Mouse (Mus musculus) skeletal muscle tissue, postnatal 0 days (tissue): ENCODE data around the gene S1pr5. TPM values are rescaled to one million over a fixed set of nuclear protein-coding genes. Genes with fewer than 3 reads are reported as not detected.

ENCODE experiments used
- polyA plus RNA-seq: library from polyadenylated mRNA; unstranded; fragments of >200 nt; fragmentation: Nextera tagmentation; extraction: Ambion mirVana; gene quantifications from 2 replicates; pipeline ENCODE4 v1.2.1, GENCODE M21; 2015

The S1pr5 gene
- polyA plus RNA-seq = 0.09 and 0.57 TPM in 2 replicates

DNA sequence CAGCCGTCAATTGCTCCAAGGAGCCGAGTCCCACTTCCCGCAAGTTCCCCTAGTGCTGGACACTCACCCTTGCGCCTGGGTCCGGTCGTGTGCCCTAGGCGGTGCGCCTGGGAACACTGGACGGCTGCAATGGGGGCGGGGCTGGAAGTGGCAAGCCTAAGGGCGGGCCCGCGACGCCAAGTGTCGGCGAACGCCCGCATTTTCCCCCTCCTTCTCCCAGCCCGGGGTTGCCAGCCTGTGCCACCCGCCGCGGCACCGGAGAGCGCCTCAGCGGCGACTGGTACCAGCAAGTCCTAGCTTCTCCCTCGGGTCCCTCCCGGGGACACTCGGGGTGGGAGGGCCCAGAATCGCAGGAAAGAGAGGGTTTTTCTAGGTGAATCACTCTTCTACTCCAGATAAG, at the start of gene S1pr5:
Gene S1pr5, minus strand, starts transcription at position 118 of the 400 bp plus-strand sequence.

DNA sequence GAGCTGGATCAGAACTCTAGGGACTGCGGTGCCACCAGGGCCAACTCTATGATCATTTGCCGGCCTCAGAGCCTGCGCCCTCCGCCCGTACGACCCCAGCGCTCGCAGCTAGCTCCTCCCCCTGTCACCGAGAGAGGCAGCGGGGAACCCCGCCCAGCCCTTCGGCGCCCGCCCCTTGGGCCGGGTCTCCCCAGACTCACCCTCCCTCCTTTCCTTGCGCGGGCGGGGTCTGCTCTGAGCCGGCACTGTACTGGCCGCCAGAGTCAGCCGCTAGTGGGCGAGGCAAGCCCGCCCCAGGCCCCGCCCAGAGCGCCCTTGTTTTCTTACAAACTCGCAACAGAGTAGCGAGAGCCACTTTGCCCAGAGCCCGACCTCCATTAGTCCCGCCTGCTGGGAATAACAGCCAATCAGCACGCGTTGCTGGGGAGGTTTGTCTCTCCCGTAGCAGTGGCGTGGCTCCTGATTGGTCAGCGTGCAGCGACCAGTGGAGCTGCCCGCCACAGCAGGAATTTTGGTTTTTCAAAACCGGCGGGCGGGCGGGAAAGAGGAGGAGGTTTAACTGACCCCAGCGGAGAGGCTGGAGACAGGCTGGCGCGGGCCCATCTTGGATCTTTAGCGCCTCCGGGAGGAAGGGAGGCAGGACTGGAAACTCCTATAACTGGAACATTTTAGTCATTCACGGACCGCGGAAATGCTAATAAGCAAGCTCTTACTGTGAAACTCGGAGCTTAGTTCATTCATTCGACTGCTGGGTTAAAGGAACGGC, 43.0 kb upstream of the S1pr5 start, which contains the start of gene Cdkn2d:
Gene Cdkn2d, minus strand, starts transcription at position 386 of the 766 bp plus-strand sequence.

DNA sequence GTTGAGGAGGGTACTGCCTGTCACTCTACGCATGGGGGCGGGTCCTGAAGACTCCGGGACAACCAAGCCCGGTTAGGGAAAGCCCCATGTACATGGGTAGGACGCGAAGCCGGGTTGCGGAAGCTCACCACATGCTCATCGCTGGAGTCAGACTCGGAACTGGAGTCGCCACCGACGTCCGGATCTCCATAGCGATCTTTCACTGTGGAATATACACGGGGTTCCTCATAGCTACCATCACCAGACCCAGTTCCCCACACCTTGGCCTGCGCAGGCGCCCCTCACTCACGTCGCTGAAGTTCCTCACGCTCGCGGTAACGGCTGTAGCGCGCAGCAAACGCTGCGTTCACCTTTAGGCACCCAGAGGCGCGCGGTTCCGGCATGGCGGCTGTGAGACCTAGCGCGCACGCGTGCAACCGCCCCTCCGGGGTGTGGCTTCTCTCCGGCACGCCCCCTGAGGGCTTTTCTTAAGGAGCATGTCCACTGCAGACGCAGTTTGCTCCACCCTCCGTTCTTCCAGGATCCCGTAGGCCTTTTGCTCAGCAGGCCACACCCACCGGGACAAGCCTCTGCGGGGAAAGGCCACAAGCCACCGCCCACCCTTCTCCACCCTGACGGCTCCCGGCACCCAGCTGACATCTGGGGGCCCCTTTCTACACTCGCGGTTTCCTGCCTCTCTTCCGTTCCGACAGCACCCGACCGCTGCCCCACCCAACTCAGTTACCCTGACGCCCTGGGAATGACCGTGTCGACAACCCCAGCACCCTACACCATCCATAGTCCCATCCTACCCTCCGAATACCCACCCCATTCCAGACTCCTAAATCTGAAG, 39.5 kb upstream of the S1pr5 start, which contains the start of gene Kri1:
Gene Kri1, minus strand, starts transcription at position 399 of the 832 bp plus-strand sequence.

DNA sequence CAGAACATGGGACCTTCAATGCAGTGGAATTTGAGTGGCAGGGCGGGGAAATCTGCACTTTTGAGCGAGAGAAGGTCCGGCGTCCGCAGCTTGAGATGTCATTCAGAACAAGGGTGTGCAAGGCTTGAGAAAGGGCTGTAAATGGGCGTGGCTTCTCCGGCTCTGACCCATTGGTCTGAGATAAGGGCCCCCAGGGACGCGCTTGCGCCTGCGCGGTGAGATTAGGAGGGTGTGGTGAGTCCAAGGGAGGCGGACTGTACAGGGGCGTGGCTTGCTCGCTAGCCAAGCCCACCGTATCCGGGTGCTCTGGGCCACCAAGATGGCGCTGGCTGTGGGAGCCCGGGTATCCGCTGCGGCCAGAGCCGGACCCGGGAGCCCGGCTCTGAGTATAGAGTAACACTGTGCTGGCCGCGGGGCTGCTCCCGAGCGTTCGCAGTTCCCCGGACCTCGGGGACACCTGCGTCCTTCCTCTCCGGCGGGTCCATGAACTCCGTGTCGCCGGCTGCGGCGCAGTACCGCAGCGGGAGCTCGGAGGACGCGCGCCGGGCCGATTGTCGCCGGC, 16.8 kb upstream of the S1pr5 start, which contains the start of gene Atg4d:
Gene Atg4d, plus strand, starts transcription at position 294 of the 562 bp plus-strand sequence.

DNA sequence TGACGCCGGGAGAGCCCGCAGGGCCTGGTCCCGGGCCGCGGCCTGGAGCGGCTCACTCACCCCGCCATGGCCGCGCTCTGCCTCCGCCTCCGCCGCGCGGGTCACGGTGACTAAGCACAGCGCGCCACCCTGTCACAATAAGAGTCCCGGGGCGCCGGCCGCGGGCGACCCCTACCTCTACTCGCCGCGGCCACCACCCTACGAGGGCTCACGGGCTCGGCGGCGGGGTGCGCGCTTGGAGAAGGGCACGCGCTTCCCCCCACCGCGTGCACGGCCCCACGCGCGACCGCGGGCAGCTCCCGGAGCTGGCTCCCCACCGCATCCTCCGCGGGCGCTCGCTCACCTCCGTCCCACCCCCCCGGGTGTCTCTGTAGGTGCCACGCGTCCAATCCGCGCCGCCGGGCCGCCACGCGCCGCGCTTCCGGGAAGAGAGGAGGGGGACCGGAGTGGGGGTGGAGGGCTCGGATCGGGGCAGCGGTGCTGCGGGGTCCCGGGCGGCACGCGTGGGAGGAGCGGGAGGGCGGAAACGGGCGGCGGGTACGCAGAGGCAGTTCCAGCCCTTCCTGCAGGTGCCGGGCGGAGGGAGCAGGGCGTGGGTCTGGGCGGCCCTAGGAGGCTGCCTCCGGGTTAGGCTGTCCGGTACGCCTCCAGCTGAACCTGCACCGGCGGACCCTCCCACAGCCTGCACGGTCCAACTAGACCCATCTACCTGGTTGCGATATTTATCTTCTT, 9.3 kb downstream of the S1pr5 start, which contains the start of gene Keap1:
Gene Keap1, minus strand, starts transcription at position 629 of the 732 bp plus-strand sequence.

Other genes starting within 250 kb of the S1pr5 start
- 100 and 101 TPM in 2 replicates for gene Mrpl4, start 245.7 kb downstream of the S1pr5 start, polyA plus RNA-seq
- 5.1 and 7.8 TPM in 2 replicates for gene Icam1, start 232.5 kb downstream of the S1pr5 start, polyA plus RNA-seq
- 0.26 and 0.32 TPM in 2 replicates for gene Icam4, start 219.1 kb downstream of the S1pr5 start, polyA plus RNA-seq
- gene Icam5, start 216.4 kb downstream of the S1pr5 start, polyA plus RNA-seq = 0.06 and 0.10 TPM in 2 replicates
- 0.54 TPM in 1 of 2 replicates, not detected in the other for gene Zglp1, start 181.3 kb downstream of the S1pr5 start, polyA plus RNA-seq
- 0.09 and 0.21 TPM in 2 replicates for gene Gm49373, start 175.3 kb downstream of the S1pr5 start, polyA plus RNA-seq
- 46.8 and 48.7 TPM in 2 replicates for gene Fdx1l, start 174.8 kb downstream of the S1pr5 start, polyA plus RNA-seq
- 0.76 and 0.97 TPM in 2 replicates for gene Gm38431, start 156.4 kb downstream of the S1pr5 start, polyA plus RNA-seq
- gene Raver1, start 156.4 kb downstream of the S1pr5 start, polyA plus RNA-seq = 13.1 and 16.3 TPM in 2 replicates
- 6.3 and 6.6 TPM in 2 replicates for gene Tyk2, start 117.2 kb downstream of the S1pr5 start, polyA plus RNA-seq
- gene Cdc37, start 98.5 kb downstream of the S1pr5 start, polyA plus RNA-seq = 145 and 165 TPM in 2 replicates
- 6.5 and 7.2 TPM in 2 replicates for gene Pde4a, start 82.7 kb downstream of the S1pr5 start, polyA plus RNA-seq
- 53.3 and 55.3 TPM in 2 replicates for gene Keap1, start 9.1 kb downstream of the S1pr5 start, polyA plus RNA-seq
- 29.1 and 32.1 TPM in 2 replicates for gene Atg4d, start 16.9 kb upstream of the S1pr5 start, polyA plus RNA-seq
- gene Kri1, start 39.5 kb upstream of the S1pr5 start, polyA plus RNA-seq = 7.5 and 9.2 TPM in 2 replicates
- gene Cdkn2d, start 43.0 kb upstream of the S1pr5 start, polyA plus RNA-seq = 51.6 and 53.4 TPM in 2 replicates
- gene Ap1m2, start 63.9 kb upstream of the S1pr5 start, polyA plus RNA-seq = 0.83 TPM in 1 of 2 replicates, not detected in the other
- 94.4 and 107 TPM in 2 replicates for gene Slc44a2, start 72.3 kb upstream of the S1pr5 start, polyA plus RNA-seq
- gene Ilf3, start 119.4 kb upstream of the S1pr5 start, polyA plus RNA-seq = 48.0 and 52.6 TPM in 2 replicates
- 17.6 and 18.9 TPM in 2 replicates for gene Qtrt1, start 163.4 kb upstream of the S1pr5 start, polyA plus RNA-seq
- gene Dnm2, start 176.5 kb upstream of the S1pr5 start, polyA plus RNA-seq = 50.4 and 52.2 TPM in 2 replicates